Mouse (Mus musculus): ENCODE results near the gene Hdac7. TPM values are rescaled to one million over a fixed set of nuclear protein-coding genes. Genes with fewer than 3 reads are reported as not detected.

The Hdac7 gene
- polyA plus RNA-seq, 1 experiment = 254 TPM

- H3K4me3 ChIP-seq (replicated peaks; ENCODE audit: extremely low read depth, low read depth, low read length) = no peak overlapping the region
- TF ChIP-seq CTCF (IDR thresholded peaks at IDR 0.05; ENCODE audit: insufficient read depth, low read length) = no peak
- peak; percentile 38; the same call in 1 of the 2 replicates for TF ChIP-seq POLR2A (IDR thresholded peaks at IDR 0.05; ENCODE audit: borderline replicate concordance, extremely low read depth, low read depth, low read length)
- WGBS = 13% methylated on average over 6 of the region's 6 CpGs
- peaks cover 43% of the 10 kb centered on the region for H3K4me1 ChIP-seq (ENCODE audit: control insufficient read depth, insufficient read depth, low read length)
- DNase-seq = peak; percentile 52
Measured at GRCm38 (mm10) chr15:97788821-97789220, 55.5 kb downstream of the Hdac7 start.

GRCm38 (mm10) chr15:97787799-97788667 lies 56.3 kb downstream of the Hdac7 start:
- Histone ChIP-seq H3K4me1 (ENCODE audit: control insufficient read depth, insufficient read depth, low read length) (peaks cover 43% of the 10 kb centered on the region), H3K4me3 (replicated peaks; ENCODE audit: extremely low read depth, low read depth, low read length) (no peak overlapping the region)
- WGBS = 41% methylated on average over 19 of the region's 19 CpGs
- DNase-seq = no peak
- TF ChIP-seq CTCF (IDR thresholded peaks at IDR 0.05; ENCODE audit: insufficient read depth, low read length) = no peak
- no peak for TF ChIP-seq POLR2A (IDR thresholded peaks at IDR 0.05; ENCODE audit: borderline replicate concordance, extremely low read depth, low read depth, low read length)

GRCm38 (mm10) chr15:97787148-97787798 lies 57.0 kb downstream of the Hdac7 start:
- no peak for DNase-seq
- WGBS = 44% methylated on average over 7 of the region's 7 CpGs
- Histone ChIP-seq H3K4me1 (ENCODE audit: control insufficient read depth, insufficient read depth, low read length) (peaks cover 49% of the 10 kb centered on the region), H3K4me3 (replicated peaks; ENCODE audit: extremely low read depth, low read depth, low read length) (no peak overlapping the region)
- TF ChIP-seq POLR2A (IDR thresholded peaks at IDR 0.05; ENCODE audit: borderline replicate concordance, extremely low read depth, low read depth, low read length) = no peak
- no peak for TF ChIP-seq CTCF (IDR thresholded peaks at IDR 0.05; ENCODE audit: insufficient read depth, low read length)

- WGBS = 29% methylated on average over 10 of the region's 10 CpGs
- Histone ChIP-seq H3K4me1 (ENCODE audit: control insufficient read depth, insufficient read depth, low read length) (peaks cover 52% of the 10 kb centered on the region), H3K4me3 (replicated peaks; ENCODE audit: extremely low read depth, low read depth, low read length) (no peak overlapping the region)
- DNase-seq = peak; percentile 41
- no peak for TF ChIP-seq POLR2A (IDR thresholded peaks at IDR 0.05; ENCODE audit: borderline replicate concordance, extremely low read depth, low read depth, low read length)
- no peak for TF ChIP-seq CTCF (IDR thresholded peaks at IDR 0.05; ENCODE audit: insufficient read depth, low read length)
Measured at GRCm38 (mm10) chr15:97786412-97787112, 57.7 kb downstream of the Hdac7 start.

GRCm38 (mm10) chr15:97785731-97786411 lies 58.4 kb downstream of the Hdac7 start:
- peak; percentile 43 for DNase-seq
- WGBS = 63% methylated on average over 9 of the region's 9 CpGs
- TF ChIP-seq POLR2A (IDR thresholded peaks at IDR 0.05; ENCODE audit: borderline replicate concordance, extremely low read depth, low read depth, low read length) (no peak; the same call in 1 of the 2 replicates), CTCF (IDR thresholded peaks at IDR 0.05; ENCODE audit: insufficient read depth, low read length) (peak; percentile 10; the same call in 1 of the 2 replicates)
- peaks cover 54% of the 10 kb centered on the region for H3K4me1 ChIP-seq (ENCODE audit: control insufficient read depth, insufficient read depth, low read length)
- no peak overlapping the region for H3K4me3 ChIP-seq (replicated peaks; ENCODE audit: extremely low read depth, low read depth, low read length)

GRCm38 (mm10) chr15:97784561-97785161 lies 59.6 kb downstream of the Hdac7 start:
- Histone ChIP-seq H3K4me3 (replicated peaks; ENCODE audit: extremely low read depth, low read depth, low read length) (peak overlapping the region; percentile 87), H3K4me1 (ENCODE audit: control insufficient read depth, insufficient read depth, low read length) (peaks cover 53% of the 10 kb centered on the region)
- WGBS = 4% methylated on average over 45 of the region's 45 CpGs
- DNase-seq = no peak
- TF ChIP-seq CTCF (IDR thresholded peaks at IDR 0.05; ENCODE audit: insufficient read depth, low read length) (no peak), POLR2A (IDR thresholded peaks at IDR 0.05; ENCODE audit: borderline replicate concordance, extremely low read depth, low read depth, low read length) (no peak)

GRCm38 (mm10) chr15:97784092-97784559 lies 60.2 kb downstream of the Hdac7 start:
- peak; percentile 78; the same call in 1 of the 2 replicates for TF ChIP-seq POLR2A (IDR thresholded peaks at IDR 0.05; ENCODE audit: borderline replicate concordance, extremely low read depth, low read depth, low read length)
- peak; percentile 71 for TF ChIP-seq CTCF (IDR thresholded peaks at IDR 0.05; ENCODE audit: insufficient read depth, low read length)
- Histone ChIP-seq H3K4me1 (ENCODE audit: control insufficient read depth, insufficient read depth, low read length) (peaks cover 49% of the 10 kb centered on the region), H3K4me3 (replicated peaks; ENCODE audit: extremely low read depth, low read depth, low read length) (peak overlapping the region; percentile 87)
- 1% methylated on average over 39 of the region's 39 CpGs for WGBS
- DNase-seq = peak; percentile 88

- TF ChIP-seq CTCF (IDR thresholded peaks at IDR 0.05; ENCODE audit: insufficient read depth, low read length) = peak; percentile 74
- TF ChIP-seq POLR2A (IDR thresholded peaks at IDR 0.05; ENCODE audit: borderline replicate concordance, extremely low read depth, low read depth, low read length) = no peak
- Histone ChIP-seq H3K4me3 (replicated peaks; ENCODE audit: extremely low read depth, low read depth, low read length) (peak overlapping the region; percentile 41), H3K4me1 (ENCODE audit: control insufficient read depth, insufficient read depth, low read length) (peaks cover 39% of the 10 kb centered on the region)
- peak; percentile 76 for DNase-seq
- 5% methylated on average over 9 of the region's 9 CpGs for WGBS
Measured at GRCm38 (mm10) chr15:97782749-97783105, 61.6 kb downstream of the Hdac7 start.
